Mouse (Mus musculus) heart, adult 9 months (tissue): Measurements from ENCODE around the gene Eps8.
A peak's percentile ranks its signal among the peaks of the same experiment; 100 is the strongest.
"Not testable (repeated sequence)": the region's sequence is repeated elsewhere in the genome, so short reads cannot be mapped to it uniquely, and the experiment has no call there.

Source experiments
- DNase-seq, 2 experiments: peaks; one replicate each; pipeline ENCODE4 v3.0.0; 2022; ENCODE audit warnings: low spot score in 2 of 2

Gene Eps8

GRCm38 (mm10) chr6:137482891-137483290 lies 171.8 kb downstream of the Eps8 start:
- no peak for DNase-seq

GRCm38 (mm10) chr6:137475695-137476094 lies 179.0 kb downstream of the Eps8 start:
- not testable (repeated sequence) for DNase-seq

- no peak for DNase-seq
These were observed 181.2 kb downstream of the Eps8 start for GRCm38 (mm10) chr6:137473433-137473832.

DNA sequence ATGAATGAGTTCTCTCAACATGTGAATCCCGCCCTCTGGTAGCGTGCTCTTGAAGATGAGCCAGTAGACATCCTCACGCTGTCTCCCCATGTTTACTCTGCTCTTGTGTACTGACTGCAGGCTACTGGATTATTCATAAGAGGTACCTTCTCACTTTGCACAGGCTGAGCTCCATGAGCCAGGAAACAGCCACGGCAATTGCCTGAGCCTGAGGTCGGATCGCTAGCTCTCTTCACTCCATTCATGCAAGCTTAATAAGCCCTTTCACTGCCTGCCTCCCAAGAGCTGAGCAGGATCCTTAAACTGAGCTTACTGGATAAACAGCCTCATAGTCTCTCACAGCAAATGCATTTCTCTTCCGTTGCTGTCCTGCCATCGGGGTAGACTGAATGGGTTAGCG lies 182.5 kb downstream of the Eps8 start:
- no peak for DNase-seq

DNA sequence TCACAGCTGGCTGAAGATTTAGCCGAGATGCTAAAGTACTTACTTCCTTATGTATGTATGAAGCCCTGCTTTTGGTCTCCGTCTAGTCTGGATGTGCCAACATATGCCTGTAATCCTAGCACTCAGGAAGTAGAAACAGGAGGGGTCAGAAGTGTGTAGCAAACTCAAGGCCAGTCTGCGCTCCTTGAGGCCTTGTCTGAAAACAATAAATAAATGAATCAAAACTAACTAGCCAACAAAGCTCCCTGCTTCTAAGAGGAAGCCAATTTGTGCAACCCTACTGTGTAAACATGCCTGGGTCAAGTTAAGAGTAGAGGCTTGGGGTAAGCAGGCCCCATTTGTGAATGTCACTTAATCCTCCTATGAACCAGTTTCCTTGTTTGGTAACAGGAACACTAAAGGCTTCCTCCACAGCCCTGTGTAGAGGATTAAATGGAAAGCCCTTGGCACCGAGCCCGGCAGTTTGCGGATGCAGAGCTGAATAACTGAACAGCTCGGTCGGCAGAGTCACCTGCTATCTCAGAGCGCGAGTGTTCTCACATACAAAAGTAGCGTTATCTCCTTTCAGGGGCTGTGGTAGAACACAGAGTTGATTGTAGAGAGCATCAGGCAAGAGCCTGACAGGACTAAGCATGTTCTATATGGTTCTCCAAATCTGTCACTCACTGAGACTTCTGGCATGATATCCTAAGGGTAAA lies 183.6 kb downstream of the Eps8 start:
- peak; percentile 81 to 84 for DNase-seq

DNA sequence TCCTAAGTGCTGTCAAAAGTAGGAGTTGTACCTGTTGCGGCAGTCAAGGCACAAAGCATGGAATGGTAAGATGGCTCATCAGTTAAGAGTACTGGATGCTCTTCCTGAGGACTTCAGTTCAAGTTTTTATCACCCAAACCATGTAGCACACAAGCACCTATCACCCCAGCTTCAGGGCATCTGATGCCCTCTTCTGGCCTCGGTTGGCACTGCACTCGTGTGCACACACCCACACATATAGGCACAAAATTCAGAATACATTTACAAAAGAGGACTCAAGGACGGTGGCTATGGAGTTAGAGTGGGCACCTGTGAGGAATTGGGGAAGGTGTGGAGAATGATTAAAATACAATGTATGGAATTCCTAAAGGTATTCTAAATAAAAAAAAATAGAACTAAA lies 185.1 kb downstream of the Eps8 start:
- no peak for DNase-seq

- no peak for DNase-seq
These were observed 187.0 kb downstream of the Eps8 start for GRCm38 (mm10) chr6:137467696-137468095.

DNA sequence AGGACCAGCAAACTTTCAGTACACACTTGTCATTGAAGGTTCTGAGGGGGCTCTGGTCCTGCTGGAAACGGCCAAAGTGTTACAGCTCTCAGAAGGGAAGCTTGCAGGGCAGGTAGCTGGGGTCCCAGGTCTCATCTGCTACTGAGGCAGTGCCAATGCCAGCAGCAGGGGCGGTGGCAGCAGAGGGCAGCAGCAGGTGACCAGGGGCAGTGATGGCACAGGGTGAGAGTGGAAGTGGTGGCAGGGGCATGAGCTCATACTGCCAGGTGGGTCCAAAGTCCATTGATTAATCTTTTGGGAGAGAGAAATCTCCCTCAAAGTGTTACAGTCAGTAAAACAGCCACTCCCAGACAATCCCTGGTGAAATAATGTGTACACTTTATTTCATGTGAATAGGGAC lies 188.4 kb downstream of the Eps8 start:
- no peak for DNase-seq

GRCm38 (mm10) chr6:137465253-137465652 lies 189.4 kb downstream of the Eps8 start:
- DNase-seq, result peak; percentile 84 to 90

DNA sequence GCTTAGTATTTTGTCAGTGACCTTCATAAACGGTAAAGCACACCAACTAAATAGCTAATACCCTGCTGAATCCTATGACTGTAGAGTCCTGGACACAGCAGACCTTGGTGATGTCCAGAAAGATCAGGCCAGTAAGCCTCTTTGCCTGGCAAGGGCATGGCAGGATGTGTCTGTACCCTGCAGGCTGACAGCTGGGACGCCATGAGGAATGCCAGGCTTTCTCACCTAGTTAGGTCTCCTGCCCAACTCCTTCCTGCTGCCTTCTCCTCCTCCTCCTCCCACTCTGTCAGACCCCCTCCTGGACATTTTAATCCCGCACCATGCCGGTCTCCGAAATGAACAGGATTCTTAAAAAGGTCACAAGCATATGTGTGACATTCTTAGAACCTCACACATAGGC lies 190.9 kb downstream of the Eps8 start:
- DNase-seq, result no peak

DNA sequence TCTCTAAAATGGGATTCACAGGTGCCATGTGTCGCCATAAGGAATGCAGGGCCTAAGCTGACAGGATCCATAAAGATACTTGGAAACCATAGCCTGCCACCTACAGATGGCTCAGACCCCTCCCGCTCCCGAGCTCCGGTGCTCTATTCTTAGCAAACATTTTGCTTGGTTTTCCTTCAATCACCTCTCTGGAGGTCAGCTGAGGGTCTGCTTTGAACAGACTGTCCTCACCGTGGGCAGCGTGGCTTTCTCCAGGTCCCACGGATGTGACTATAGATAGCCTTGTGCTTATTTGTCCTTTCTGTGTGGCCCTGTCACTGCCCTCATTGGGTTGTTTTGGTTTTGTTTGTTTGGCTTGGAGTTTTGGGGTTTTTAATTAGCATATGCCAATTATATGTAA lies 196.5 kb downstream of the Eps8 start:
- no peak for DNase-seq

DNA sequence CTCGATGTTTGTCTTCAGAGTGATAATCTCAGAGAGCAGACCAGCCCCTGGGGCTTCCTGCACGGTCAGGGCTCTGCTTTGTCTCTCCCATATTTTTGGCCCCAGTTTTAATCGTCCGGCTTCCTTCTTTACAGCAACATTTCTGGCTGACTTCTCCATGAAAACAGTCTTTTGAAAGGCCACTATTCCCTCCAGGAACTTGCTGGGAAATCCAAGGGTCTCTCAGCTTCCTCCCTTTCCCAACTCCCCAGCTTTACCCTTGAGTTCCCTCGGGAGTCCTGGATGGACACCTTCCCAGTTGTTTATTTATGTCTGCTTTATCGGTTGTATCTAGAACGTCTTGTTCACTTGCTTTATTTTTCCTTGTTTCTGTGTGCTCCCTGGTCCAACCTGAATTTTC lies 197.5 kb downstream of the Eps8 start:
- peak; percentile 45 to 49 for DNase-seq

GRCm38 (mm10) chr6:137456064-137456463 lies 198.6 kb downstream of the Eps8 start:
- DNase-seq, result no peak

DNA sequence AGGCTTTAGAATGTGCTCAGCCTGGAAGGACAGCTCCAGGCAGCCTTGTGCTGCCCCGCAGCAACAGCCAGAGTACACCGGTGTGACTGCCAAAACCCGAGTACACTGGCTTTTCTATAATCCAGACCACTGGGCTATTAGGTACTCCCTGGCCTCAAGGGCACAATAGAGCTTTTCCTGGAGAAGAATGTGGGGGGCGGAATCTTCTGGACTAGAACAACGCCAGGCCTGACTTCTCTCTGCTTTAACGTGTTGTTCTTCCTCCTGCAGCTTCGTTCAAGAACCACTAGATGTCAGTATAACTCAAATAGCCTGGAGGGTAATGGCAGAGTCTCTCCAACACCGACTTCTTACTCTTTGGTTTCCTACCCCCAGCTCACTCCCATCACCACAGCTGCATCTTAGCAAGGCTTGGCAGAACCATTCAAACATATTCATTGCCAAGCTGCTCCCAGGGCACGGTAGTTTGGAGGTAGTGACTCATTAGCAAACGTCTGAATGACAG lies 199.1 kb downstream of the Eps8 start:
- peak; percentile 63 to 74 for DNase-seq

DNA sequence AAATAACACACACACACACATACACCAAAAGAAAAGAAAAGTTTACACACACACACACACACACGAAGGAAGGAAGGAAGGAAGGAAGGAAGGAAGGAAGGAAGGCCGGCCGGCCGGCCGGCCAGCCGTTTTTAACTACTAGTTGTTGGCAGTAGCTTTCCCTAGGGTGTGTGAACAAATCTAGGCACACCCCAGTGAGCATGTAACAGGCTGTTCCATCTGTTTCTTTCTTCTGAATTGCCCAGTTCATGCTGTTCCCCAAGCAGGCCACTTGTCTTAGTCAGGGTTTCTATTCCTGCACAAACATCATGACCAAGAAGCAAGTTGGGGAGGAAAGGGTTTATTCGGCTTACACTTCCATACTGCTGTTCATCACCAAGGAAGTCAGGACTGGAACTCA lies 208.6 kb downstream of the Eps8 start:
- not testable (repeated sequence) for DNase-seq

- DNase-seq, result no peak
These were observed 211.6 kb downstream of the Eps8 start for GRCm38 (mm10) chr6:137443089-137443488.

- DNase-seq, result no peak
These were observed 213.9 kb downstream of the Eps8 start for GRCm38 (mm10) chr6:137440559-137441486.

DNA sequence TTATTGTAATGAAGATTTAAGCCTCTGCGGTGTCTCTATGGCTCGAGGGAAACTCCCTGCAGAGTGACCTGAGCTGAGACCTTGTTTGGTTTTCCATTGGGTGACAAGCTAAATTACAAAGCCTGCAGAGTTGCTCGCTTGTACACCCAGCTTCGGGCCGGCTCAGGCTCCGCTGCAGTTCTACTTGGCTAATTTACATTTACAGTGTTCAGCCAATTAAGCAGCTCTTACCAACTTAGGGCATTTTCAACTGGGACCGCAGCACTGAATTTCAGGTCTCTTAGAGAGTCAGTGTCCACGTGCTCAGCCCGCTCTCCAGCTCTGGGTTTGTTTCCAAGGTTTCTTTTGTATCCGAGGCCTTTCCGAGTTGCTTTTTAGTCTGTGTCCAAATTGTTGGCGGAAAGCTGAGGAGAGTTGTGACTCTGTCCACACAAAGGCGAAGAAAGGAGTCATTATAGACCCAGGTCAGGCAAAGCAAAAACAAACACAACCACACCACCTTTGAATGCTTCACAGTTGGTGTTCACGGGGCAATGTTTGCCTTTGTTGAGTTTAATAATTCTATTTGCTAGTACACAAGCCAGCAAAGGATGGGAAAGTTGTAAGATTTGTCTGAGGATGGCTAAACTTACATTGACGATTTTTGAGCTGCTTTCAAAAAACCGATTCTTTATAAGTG lies 216.6 kb downstream of the Eps8 start:
- DNase-seq, result no peak

DNA sequence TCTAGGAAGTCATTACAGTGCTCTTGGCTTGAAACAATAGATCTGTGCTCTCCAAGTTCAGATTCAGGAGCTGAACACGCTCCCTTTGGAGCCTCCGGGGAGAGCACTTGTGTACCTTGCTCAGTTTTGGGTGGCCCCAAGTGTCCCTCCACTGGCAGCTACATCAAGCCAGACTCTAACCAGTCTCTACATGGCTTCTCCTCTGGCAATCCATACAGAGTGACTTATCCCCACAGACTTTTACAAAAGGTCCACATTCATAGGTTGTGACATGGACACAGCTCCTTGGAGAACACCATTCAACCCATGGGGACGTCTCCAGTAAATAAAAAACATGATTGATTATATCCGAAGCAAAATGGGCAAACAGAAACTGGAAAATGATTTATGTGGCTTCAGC lies 217.2 kb downstream of the Eps8 start:
- no peak for DNase-seq

- DNase-seq, result no peak
These were observed 221.0 kb downstream of the Eps8 start for GRCm38 (mm10) chr6:137433521-137434137.
